Mouse (Mus musculus) kidney, postnatal 25 days (tissue): Measurements from ENCODE around the gene Mad1l1.

Source experiments
- DNase-seq, 2 experiments: peaks; one replicate each; pipeline ENCODE4 v3.0.0; 2021; ENCODE audit warnings: mixed read lengths in 2 of 2

Gene Mad1l1

DNA sequence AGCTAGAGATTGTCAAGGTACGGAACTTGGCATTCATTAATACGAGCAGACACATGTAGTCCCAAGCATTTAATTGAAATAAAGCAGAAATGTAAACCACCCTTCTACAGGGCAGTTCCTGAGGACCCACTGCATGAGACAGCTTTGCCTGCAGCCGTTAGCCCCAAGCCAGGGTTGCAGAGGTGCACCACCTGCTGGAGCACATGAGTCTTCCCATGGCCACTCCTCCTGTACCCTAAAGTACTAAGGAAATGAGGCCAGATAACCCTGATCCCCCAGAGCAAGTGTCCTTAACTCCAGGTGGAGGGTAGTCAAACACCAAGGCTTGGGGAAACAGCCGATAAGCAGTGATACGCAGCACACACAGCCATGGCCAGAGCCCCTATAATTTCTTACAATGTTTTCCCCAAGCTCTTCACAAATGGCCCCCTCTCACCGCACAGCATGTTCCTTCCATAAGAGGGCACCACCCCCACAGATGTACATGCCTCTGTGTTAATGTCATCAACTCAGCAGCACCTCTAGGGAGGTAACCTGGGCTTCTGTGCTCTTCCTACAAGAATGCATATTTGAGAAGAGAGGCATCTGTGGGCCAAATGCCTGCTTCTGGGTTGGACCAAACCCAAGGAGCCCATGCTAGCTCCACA lies 283.6 kb downstream of the Mad1l1 start:
- DNase-seq, result no peak

DNA sequence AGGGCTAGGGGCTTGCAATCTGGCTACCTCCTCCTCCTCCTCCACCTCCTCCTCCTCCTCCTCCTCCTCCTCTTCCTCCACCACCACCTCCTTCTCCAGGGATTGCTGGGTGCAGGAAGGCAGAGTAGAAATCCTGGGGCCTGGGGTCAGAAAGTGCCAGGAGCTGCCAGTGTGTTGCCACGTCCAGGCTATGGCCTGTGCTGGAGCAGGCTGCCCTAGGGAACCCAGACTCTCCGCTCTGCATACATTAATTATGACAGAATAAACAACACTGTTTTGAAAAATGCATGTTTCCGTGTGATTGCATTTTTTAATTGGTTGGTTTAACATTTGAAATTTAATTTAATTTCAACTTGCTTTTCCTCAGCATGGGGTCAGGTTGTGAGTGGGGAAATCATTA lies 285.7 kb downstream of the Mad1l1 start:
- DNase-seq, result peak in 1 of 2 experiments; percentile 64

GRCm38 (mm10) chr5:140035025-140035330 lies 286.4 kb downstream of the Mad1l1 start:
- no peak for DNase-seq

- DNase-seq, result peak; percentile 32 to 70
Observed at GRCm38 (mm10) chr5:140034300-140035024, 286.9 kb downstream of the Mad1l1 start.

GRCm38 (mm10) chr5:140026366-140026765 lies 295.0 kb downstream of the Mad1l1 start:
- DNase-seq, result no peak

GRCm38 (mm10) chr5:140025301-140025700 lies 296.1 kb downstream of the Mad1l1 start:
- DNase-seq, result peak; percentile 25 to 69

DNA sequence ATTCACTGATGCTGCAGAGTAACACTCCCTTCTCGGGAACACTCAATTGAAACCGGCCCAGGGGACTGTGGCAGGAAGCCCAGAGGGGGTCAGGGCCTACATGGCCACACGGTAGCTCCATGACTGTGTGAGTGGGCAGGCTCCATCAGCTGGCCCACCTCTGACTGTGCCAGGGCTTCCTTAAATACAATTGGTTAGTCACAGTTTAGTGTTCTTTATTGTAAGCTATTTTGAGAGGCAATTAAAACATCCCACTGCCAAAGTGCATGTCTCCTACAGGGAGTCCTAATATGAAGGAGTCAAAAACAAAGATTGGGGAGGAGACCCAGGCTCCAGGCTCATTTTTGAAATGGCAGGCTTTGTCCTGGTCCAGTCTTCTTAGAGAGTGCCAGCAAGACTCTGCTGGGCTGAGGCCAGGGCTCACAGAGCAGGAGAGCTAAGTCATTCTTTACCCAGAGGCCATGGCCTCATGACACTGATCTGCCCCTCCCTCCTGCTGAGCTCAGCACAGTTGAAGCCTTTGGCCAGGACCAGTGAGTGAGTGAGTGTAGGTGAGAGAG lies 297.3 kb downstream of the Mad1l1 start:
- DNase-seq, result peak; percentile 88 to 94

- no peak for DNase-seq
Observed at GRCm38 (mm10) chr5:140022861-140023260, 298.5 kb downstream of the Mad1l1 start.

DNA sequence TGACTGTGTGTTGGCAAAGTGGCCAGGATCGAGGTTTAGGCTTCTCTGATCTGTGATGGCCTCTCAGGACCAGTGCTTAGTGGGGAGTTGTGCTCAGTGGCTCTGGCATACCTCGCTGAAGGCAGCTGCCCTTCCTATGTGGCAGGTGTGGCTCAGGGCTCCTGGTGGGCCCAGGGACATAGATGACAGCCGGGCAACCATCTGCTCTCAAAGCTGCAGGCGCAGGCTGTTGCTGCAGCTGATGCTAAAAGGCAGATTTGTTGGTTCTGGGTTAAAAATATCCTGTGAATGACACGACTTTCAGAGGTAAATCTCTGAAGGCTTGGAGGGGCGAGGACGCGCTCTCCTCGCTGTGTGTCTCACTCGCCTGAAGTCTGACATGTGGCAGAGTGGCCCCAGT lies 299.6 kb downstream of the Mad1l1 start:
- DNase-seq, result no peak

DNA sequence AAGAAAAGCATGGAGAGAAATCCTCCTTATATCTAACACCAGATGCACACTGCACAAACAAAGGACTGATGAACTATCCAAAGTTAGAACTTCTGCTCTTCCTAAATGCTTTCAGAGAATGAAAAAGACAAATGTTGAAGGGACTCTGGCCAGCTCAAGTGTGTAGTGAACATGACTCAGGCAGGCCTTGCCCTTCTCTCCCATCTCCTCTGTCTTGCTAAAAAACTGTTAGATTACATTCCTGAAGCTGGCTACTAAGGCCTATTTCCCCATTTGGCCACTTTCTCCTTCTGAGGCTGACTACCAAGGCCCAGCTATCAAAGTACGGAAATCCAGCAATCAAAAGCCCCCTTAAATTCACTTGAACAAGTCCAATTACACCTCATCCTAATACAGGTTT lies 301.7 kb downstream of the Mad1l1 start:
- no peak for DNase-seq

DNA sequence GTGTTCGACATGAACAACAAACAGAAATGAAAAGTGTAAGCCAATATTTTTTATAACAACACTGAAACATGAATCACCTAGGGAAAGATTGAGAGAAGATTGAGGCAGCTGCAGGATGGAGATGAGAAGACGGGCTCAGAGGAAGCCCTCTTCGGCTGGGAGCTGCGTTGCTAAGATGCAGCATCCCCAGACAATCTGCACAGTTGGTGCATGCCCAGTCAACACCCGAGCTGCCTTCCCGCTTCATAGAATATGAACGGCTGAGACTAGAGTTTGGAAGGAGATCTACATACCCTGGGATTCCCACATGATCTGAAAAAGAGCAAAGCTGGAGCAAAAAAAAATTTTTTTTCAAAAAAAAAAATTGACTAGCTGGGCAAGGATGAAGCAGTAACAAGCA lies 302.6 kb downstream of the Mad1l1 start:
- DNase-seq, result no peak

GRCm38 (mm10) chr5:140016896-140017295 lies 304.5 kb downstream of the Mad1l1 start:
- no peak for DNase-seq

- no peak for DNase-seq
Observed at GRCm38 (mm10) chr5:140013652-140014051, 307.7 kb downstream of the Mad1l1 start.

DNA sequence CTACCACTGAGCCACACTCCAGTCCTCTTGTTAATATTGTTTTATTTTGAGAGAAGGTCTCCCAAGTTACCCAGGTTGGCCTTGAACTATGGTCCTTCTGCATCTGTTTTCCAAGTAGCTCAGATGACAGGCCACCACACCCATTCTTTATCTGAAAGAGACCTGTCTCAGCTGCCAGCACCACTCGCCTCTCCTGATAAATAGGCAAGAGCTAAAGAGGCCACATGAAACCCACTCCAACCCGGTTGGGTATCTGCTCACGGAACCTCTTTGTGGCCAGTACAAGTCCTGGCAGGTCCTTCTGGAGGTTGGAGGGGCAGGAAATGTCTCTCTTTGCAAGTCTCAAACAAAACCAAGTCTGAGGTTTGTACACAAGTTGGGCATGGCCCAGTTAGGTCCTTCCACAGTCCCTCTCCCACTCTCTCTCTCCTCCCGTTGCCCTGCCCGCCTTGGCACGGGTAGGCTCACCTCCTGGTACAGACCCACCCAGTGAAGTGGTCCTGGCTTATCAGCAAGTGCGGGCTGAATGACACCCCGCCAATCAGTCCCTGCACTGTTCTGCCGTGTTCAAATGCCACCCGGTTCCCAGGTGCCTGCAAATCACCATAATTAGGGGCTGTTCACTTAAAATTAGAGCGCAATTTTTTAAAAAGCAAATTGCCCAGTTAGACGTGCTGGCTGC lies 308.9 kb downstream of the Mad1l1 start:
- no peak for DNase-seq

GRCm38 (mm10) chr5:140010405-140010804 lies 310.9 kb downstream of the Mad1l1 start:
- DNase-seq, result no peak

DNA sequence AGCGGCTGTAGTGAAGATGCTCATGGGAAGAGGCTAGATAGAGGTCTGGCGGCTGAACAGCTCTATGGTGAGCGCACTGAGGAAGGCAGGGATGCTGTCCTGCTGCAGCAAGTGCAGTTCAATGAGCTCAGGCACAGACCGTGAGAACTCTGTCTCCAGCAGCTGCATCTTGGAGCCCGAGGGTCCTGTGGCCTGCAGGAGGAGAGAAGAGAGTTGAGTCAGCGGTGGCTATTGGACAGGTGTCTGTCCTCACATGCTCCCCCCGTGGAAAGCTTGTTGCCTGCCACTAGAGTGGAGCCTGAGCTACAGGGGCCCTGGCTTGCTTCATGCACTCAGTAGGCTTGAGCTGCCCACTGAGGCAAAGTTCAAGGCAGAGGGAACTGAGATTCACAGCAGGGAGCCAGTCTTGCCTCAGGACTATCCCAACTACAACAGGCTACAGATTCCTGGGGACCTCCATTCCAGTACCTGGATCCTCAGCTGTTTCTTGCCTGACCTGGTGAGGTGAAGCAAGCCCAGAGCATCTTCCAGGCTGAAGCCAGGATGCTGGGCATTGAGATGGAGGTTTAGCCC lies 312.2 kb downstream of the Mad1l1 start:
- DNase-seq, result no peak

GRCm38 (mm10) chr5:140008523-140008806 lies 312.9 kb downstream of the Mad1l1 start:
- no peak for DNase-seq

DNA sequence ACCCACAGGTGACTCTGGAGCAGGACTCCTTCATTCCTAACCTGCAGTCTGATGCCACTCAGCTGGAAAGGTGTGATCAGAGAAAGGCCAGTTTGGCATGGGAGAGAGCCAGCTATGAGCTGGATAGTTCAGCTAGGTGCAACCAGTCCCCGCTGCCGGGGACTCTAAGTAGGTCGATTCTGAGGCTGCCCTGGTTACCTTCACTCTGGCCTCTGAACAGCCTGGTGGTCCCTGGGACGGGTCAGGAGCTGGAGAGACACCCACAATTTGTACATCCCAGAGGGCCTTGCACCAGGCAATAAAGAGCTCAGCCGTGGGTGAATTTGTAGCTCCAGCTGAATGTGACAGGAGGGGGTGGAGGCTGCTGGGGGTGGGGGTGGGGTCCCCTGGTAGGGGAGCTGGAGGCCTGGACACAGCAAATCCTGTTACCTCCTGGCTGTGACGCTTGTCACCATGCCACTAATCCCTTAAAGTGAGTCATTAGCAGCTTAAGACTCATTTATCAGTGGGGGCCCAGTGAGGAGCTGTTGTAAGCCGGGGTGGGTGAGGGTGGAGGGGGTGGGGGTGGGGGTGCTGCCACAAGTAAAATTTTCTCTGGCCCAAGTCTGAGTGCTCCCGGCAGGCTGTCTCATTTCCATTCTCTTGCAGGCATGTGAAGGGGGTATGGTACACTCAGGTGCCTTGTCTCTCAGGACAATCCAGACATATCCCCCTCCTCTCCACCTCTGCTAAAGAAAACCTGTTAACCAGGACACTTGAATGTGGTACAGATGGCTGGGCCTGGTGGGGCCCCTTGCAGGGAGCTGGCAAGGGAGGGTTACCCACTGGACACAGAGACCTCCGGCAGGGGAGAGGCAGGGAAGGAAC lies 313.5 kb downstream of the Mad1l1 start:
- no peak for DNase-seq

GRCm38 (mm10) chr5:140006861-140007260 lies 314.5 kb downstream of the Mad1l1 start:
- no peak for DNase-seq

GRCm38 (mm10) chr5:140002541-140002940 lies 318.8 kb downstream of the Mad1l1 start:
- DNase-seq, result no peak

DNA sequence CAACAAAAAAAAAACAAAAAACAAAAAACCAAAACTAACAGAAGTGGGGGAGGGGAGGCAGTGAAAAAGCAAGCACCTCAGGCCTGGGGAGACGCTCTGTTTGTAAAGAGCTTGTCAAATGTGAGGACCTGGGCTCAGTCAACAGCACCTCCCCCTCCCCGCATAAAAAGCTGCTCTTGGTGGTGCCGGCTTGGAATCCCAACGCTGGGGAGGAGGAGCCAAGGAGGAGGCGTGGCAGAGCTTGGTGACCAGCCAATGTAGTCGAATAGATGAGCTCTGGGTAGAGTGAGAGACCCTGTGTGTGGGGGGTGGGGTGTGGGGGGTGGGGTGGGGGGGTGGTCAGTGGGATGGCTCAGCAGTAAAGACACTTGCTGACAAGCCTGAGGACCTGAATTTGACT lies 322.4 kb downstream of the Mad1l1 start:
- DNase-seq, result no peak

DNA sequence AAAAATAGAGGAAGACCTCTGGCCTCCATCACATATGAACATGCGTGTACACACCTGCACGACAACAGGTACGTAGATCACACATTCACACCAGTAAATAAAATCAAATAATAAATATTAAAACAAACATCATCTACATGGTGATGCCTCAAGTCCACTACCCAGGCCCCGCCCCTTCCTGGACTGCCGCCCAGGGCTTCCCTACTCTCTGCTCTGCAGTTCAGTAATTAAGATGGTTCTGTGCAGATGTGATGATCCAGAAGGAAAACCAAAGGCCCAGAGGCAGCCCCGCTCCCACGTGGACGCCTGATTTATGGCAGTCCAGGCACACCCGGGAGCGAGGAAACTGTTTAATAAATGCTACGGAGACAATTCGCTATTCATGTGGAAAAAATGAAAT lies 323.0 kb downstream of the Mad1l1 start:
- peak; percentile 57 to 67 for DNase-seq

DNA sequence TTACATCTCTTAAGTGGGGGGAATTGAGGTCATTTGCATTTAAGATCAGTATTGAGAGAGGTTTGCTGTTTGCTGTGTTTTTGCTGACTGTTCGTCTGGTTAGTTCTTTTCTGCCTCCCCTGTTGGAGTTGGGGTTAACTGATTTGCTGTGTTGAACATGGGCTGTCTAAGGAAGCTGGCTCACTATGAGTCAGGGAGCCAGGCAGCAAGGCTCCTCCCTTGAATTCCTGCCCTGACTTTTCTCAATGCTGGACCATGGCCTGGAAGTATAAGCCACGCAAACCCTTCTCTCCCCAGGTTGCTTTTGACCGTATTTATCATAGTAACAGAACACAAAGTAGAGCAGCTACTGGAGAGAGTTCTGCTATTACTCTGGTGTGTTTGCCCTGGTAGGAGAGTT lies 329.8 kb downstream of the Mad1l1 start:
- no peak for DNase-seq
